Mouse (Mus musculus) heart, embryonic 11.5 days (tissue): ENCODE measurements around the gene Gm20388. TPM values are rescaled to one million over a fixed set of nuclear protein-coding genes. Genes with fewer than 3 reads are reported as not detected.

Source experiments
- ATAC-seq: fragments of 200-750 bp; cut with Nextera tagmentation; replicated peaks from 2 replicates; pipeline ENCODE4 v1.8.0; 2017; ENCODE audit warnings: moderate library complexity; ENCODE audit not compliant: insufficient number of reproducible peaks, low FRiP score, low TSS enrichment
- H3K27ac ChIP-seq: fragments of 300-500 bp; sonication (generic); 2 replicates; pipeline ENCODE4 v1.5.1; 2014; ENCODE audit warnings: mild to moderate bottlenecking, low read depth, low read length
- H3K27me3 ChIP-seq: fragments of 300-500 bp; sonication (generic); 2 replicates; pipeline ENCODE4 v1.6.1; 2014; ENCODE audit warnings: mild to moderate bottlenecking, low read length, mixed read lengths; ENCODE audit not compliant: control insufficient read depth, insufficient read depth
- H3K36me3 ChIP-seq: fragments of 300-500 bp; sonication (generic); 2 replicates; pipeline ENCODE4 v1.6.1; 2014; ENCODE audit warnings: mild to moderate bottlenecking, low read length, moderate library complexity, mixed read lengths; ENCODE audit not compliant: control insufficient read depth, insufficient read depth
- H3K4me1 ChIP-seq: fragments of 300-500 bp; sonication (generic); 2 replicates; pipeline ENCODE4 v1.6.1; 2014; ENCODE audit warnings: low read length; ENCODE audit not compliant: control insufficient read depth, insufficient read depth
- H3K4me2 ChIP-seq: fragments of 300-500 bp; sonication (generic); 2 replicates; pipeline ENCODE4 v1.6.1; 2014; ENCODE audit warnings: mild to moderate bottlenecking, moderate library complexity
- H3K4me3 ChIP-seq: fragments of 300-500 bp; sonication (generic); 2 replicates; pipeline ENCODE4 v1.5.1; 2014; ENCODE audit warnings: low read depth, low read length
- H3K9ac ChIP-seq: fragments of 300-500 bp; sonication (generic); 2 replicates; pipeline ENCODE4 v1.6.1; 2014; ENCODE audit warnings: mild to moderate bottlenecking, low read depth, low read length, moderate library complexity
- H3K9me3 ChIP-seq: fragments of 300-500 bp; sonication (generic); replicated peaks from 2 replicates; pipeline ENCODE4 v1.6.1; 2016; ENCODE audit warnings: low read length; ENCODE audit not compliant: control insufficient read depth
- WGBS: fragments of 180-500 bp; shearing (Covaris S2); extraction: QIAGEN DNeasy Blood & Tissue Kit; methylation state at CpG from one replicate; pipeline ENCODE4 v1.1.7; 2014; ENCODE audit not compliant: insufficient replicate concordance; 5-methylcytosine and 5-hydroxymethylcytosine counted together
- polyA plus RNA-seq: library from polyadenylated mRNA; unstranded; fragments of >200 nt; fragmentation: Nextera tagmentation; extraction: Ambion mirVana; gene quantifications from 2 replicates; pipeline ENCODE4 v1.2.1, GENCODE M21; 2014

Gene Gm20388
- polyA plus RNA-seq, 1 experiment from 2014 or later = 6.4 TPM

GRCm38 (mm10) chr8:122194396-122194795 lies 2283.8 kb downstream of the Gm20388 start:
- Histone ChIP-seq H3K27ac (no peak overlapping the region), H3K27me3 (peaks cover 3% of the 10 kb centered on the region; the same call in 1 of the 2 replicates), H3K36me3 (no peaks in the 10 kb centered on the region), H3K4me3 (no peak overlapping the region), H3K4me1 (peaks cover 8% of the 10 kb centered on the region; the same call in 1 of the 2 replicates), H3K9ac (no peak overlapping the region), H3K9me3 (no peaks in the 10 kb centered on the region), H3K4me2 (no peak overlapping the region)
- no peak for ATAC-seq
- WGBS = 68% methylated on average over 8 of the region's 8 CpGs

- WGBS = 70% methylated on average over 5 of the region's 5 CpGs
- H3K9ac ChIP-seq = no peak overlapping the region
- no peak overlapping the region for H3K27ac ChIP-seq
- peaks cover 1% of the 10 kb centered on the region; the same call in 1 of the 2 replicates for H3K27me3 ChIP-seq
- no peak for ATAC-seq
- H3K4me3 ChIP-seq = no peak overlapping the region
- no peak overlapping the region for H3K4me2 ChIP-seq
- H3K4me1 ChIP-seq = peaks cover 4% of the 10 kb centered on the region; the same call in 1 of the 2 replicates
- no peaks in the 10 kb centered on the region for H3K36me3 ChIP-seq
- no peaks in the 10 kb centered on the region for H3K9me3 ChIP-seq
These were observed 2286.7 kb downstream of the Gm20388 start for GRCm38 (mm10) chr8:122197342-122197741.

- Histone ChIP-seq H3K4me2 (no peak overlapping the region), H3K36me3 (no peaks in the 10 kb centered on the region), H3K4me3 (no peak overlapping the region), H3K9ac (no peak overlapping the region), H3K27me3 (no peaks in the 10 kb centered on the region), H3K9me3 (no peaks in the 10 kb centered on the region), H3K4me1 (peaks cover 4% of the 10 kb centered on the region; the same call in 1 of the 2 replicates), H3K27ac (no peak overlapping the region)
- ATAC-seq = no peak
- WGBS = 82% methylated on average over 12 of the region's 12 CpGs
These were observed 2287.9 kb downstream of the Gm20388 start for GRCm38 (mm10) chr8:122198378-122199025.

- no peak for ATAC-seq
- no peaks in the 10 kb centered on the region for H3K27me3 ChIP-seq
- no peak overlapping the region for H3K4me3 ChIP-seq
- H3K4me2 ChIP-seq = no peak overlapping the region
- no peak overlapping the region for H3K9ac ChIP-seq
- WGBS = 82% methylated on average over 9 of the region's 9 CpGs
- no peak overlapping the region for H3K27ac ChIP-seq
- H3K36me3 ChIP-seq = no peaks in the 10 kb centered on the region
- H3K4me1 ChIP-seq = 0 out of 2 replicates have a peak, but pooled peaks cover under 1% of the 10 kb centered on the region
- H3K9me3 ChIP-seq = no peaks in the 10 kb centered on the region
These were observed 2288.6 kb downstream of the Gm20388 start for GRCm38 (mm10) chr8:122199191-122199590.

- Histone ChIP-seq H3K27me3 (no peaks in the 10 kb centered on the region), H3K9me3 (no peaks in the 10 kb centered on the region), H3K4me3 (no peak overlapping the region), H3K4me1 (no peaks in the 10 kb centered on the region), H3K36me3 (no peaks in the 10 kb centered on the region), H3K4me2 (no peak overlapping the region), H3K27ac (no peak overlapping the region), H3K9ac (no peak overlapping the region; the same call in 1 of the 2 replicates)
- no peak for ATAC-seq
- WGBS = 81% methylated on average over 4 of the region's 4 CpGs
These were observed 2289.2 kb downstream of the Gm20388 start for GRCm38 (mm10) chr8:122199841-122200240.

- WGBS = 63% methylated on average over 3 of the region's 3 CpGs
- no peak for ATAC-seq
- H3K9me3 ChIP-seq = no peaks in the 10 kb centered on the region
- H3K36me3 ChIP-seq = no peaks in the 10 kb centered on the region
- H3K27ac ChIP-seq = no peak overlapping the region
- no peak overlapping the region for H3K9ac ChIP-seq
- no peak overlapping the region for H3K4me3 ChIP-seq
- H3K4me2 ChIP-seq = no peak overlapping the region
- H3K27me3 ChIP-seq = no peaks in the 10 kb centered on the region
- no peaks in the 10 kb centered on the region for H3K4me1 ChIP-seq
These were observed 2300.9 kb downstream of the Gm20388 start for GRCm38 (mm10) chr8:122211591-122211990.

GRCm38 (mm10) chr8:122215630-122216029 lies 2305.0 kb downstream of the Gm20388 start:
- 42% methylated on average over 8 of the region's 8 CpGs for WGBS
- no peaks in the 10 kb centered on the region for H3K27me3 ChIP-seq
- H3K4me1 ChIP-seq = no peaks in the 10 kb centered on the region
- H3K4me2 ChIP-seq = no peak overlapping the region
- no peak overlapping the region for H3K27ac ChIP-seq
- no peak overlapping the region for H3K9ac ChIP-seq
- no peaks in the 10 kb centered on the region for H3K9me3 ChIP-seq
- ATAC-seq = no peak
- no peaks in the 10 kb centered on the region for H3K36me3 ChIP-seq
- H3K4me3 ChIP-seq = no peak overlapping the region

GRCm38 (mm10) chr8:122216433-122216832 lies 2305.8 kb downstream of the Gm20388 start:
- no peak for ATAC-seq
- H3K4me2 ChIP-seq = no peak overlapping the region
- no peak overlapping the region for H3K27ac ChIP-seq
- no peaks in the 10 kb centered on the region for H3K9me3 ChIP-seq
- no peaks in the 10 kb centered on the region for H3K27me3 ChIP-seq
- WGBS = 68% methylated on average over 6 of the region's 6 CpGs
- H3K36me3 ChIP-seq = no peaks in the 10 kb centered on the region
- no peaks in the 10 kb centered on the region for H3K4me1 ChIP-seq
- H3K9ac ChIP-seq = no peak overlapping the region
- no peak overlapping the region for H3K4me3 ChIP-seq
